Mouse (Mus musculus) retina, postnatal 1 day (tissue): ENCODE results near the gene Gtf3c2.

ENCODE experiments used
- DNase-seq: peaks from one replicate; pipeline ENCODE4 v3.0.0-alpha.2; 2012

Gene Gtf3c2

GRCm38 (mm10) chr5:31138241-31138967 lies 41.5 kb downstream of the Gtf3c2 start, which contains the start of gene Ucn:
TSS of gene Ucn (minus strand) at chr5:31138829.
- peak; percentile 27 for DNase-seq

GRCm38 (mm10) chr5:31137658-31138057 lies 42.3 kb downstream of the Gtf3c2 start:
- DNase-seq, result no peak

GRCm38 (mm10) chr5:31136730-31137424 lies 43.1 kb downstream of the Gtf3c2 start:
- DNase-seq, result no peak

GRCm38 (mm10) chr5:31126050-31126449 lies 53.9 kb downstream of the Gtf3c2 start:
- DNase-seq, result no peak

GRCm38 (mm10) chr5:31123481-31123880 lies 56.5 kb downstream of the Gtf3c2 start:
- DNase-seq, result no peak

GRCm38 (mm10) chr5:31121111-31121510 lies 58.8 kb downstream of the Gtf3c2 start:
- no peak for DNase-seq

- no peak for DNase-seq
Measured at GRCm38 (mm10) chr5:31116912-31117311, 63.0 kb downstream of the Gtf3c2 start.

- no peak for DNase-seq
Measured at GRCm38 (mm10) chr5:31116354-31116753, 63.6 kb downstream of the Gtf3c2 start, which contains the start of gene Trim54. TSS of gene Trim54 (plus strand) at chr5:31116712.

GRCm38 (mm10) chr5:31110781-31111180 lies 69.2 kb downstream of the Gtf3c2 start:
- peak; percentile 31 for DNase-seq

GRCm38 (mm10) chr5:31108000-31108490 lies 71.9 kb downstream of the Gtf3c2 start, which contains the start of gene Slc30a3:
TSS of gene Slc30a3 (minus strand) at chr5:31108237.
- DNase-seq, result no peak
